Mouse (Mus musculus): ENCODE results near the gene Gm20388. TPM values are rescaled to one million over a fixed set of nuclear protein-coding genes. Genes with fewer than 3 reads are reported as not detected.
"Not testable (repeated sequence)": the region's sequence is repeated elsewhere in the genome, so short reads cannot be mapped to it uniquely, and the experiment has no call there.

The Gm20388 gene
- total RNA-seq, 2 experiments from 2014 or later = 18.6 TPM; not detected in 1

DNA sequence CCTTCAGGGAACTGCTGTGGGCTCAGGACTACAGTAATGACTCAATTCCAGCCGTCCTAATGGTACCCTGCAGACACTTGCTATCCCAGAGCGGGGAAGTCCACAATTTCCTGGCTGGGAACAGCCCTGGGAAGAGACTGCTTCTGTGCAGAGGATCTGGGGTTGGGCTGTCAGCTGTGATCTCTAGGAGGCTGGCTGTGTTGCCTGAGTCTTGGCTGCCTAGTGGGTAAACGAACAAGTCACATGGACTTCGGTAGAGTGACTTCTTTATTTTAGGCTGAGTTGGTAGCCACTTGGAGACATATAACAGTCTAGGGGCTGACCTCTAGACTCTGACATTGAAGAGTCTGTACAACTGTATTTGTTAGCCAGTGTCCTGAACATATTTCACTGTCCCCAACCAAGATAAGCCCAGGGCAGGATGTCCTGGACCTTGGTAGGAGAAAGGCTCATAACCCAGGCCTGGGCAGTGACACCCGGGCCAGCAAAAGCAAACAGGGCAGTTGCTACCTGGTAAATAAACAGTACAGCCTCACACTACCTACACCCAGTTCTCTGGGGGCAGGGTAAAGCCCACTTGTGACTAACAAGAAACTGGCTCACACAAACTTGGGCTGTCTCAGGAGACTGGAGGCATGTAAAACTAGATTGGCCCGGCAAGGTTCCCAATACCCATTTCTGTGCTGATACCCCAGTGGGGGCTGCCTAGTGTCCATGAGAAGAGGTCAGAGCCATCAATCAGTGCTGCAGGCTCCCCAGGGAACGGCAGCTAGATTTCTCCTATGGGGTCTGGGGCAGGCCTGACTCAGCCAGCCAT is 3331.7 kb downstream of the Gm20388 start:
- intact Hi-C loops (cut with DNase I) = no loop called here
- no peak for DNase-seq (ENCODE audit: low spot score in 2 of 2)

DNA sequence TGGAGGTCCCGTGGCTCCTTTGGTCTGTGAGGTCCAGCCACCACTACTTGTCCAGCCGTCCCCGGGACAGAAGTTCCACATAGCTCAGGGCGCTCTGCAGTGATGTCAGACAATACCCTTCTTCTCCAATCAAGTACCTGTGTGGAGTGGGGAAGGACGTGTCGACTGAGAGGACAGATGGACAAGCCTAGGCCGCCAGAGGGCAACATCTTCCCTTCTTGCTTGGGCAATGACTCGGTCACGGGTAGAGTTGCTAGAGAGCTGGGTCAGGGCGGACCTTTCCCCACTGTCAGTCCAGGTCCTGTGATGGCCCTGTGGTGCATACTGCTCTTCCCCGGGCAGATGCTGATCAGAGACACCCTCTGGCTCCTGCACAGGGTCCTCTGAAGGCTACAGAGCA is 3332.4 kb downstream of the Gm20388 start:
- DNase-seq (ENCODE audit: low spot score in 2 of 2) = no peak
- intact Hi-C loops (cut with DNase I) = no loop called here

DNA sequence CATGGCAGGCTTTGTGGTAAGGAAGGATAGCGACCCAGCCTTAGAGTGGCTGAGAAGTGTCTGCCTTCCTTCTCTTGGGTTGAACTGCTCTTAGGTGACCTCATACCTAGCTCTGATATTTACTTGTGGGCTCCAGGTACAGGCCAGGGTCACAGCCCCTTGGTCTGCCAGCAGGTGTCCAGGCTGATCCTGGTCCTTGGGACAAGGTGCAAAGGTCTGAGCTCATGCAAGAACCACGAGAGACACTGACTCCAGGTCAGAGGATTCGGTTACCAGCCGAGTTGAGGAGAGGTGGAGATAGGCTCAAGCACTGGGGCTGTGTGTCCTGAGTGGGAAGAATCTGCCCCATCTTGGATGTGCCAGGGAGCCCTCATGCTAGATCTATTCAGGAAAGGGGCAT is 3333.7 kb downstream of the Gm20388 start:
- DNase-seq (ENCODE audit: low spot score in 2 of 2) = no peak
- intact Hi-C loops (cut with DNase I) = no loop called here

DNA sequence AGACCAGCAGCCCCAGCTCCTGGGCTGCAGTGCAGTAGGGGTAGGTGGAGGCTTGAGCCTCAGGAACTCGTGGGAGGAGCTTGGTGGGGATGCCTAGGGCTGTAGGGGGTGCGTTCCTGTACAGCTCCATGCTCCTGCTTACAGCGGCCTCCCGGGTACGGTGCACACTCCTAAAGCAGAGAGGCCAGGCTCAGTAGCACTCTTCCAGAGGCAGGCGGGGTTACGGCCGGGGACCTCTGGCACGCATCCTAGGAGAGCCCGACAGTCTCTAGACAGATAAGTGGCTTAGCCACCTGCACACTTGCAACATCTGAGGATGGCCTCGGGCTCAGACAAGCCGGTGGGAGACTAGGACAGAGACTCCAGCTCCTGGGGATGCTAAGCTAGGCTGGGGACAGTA is 3334.9 kb downstream of the Gm20388 start:
- no peak for DNase-seq (ENCODE audit: low spot score in 2 of 2)
- intact Hi-C loops (cut with DNase I) = no loop called here

DNA sequence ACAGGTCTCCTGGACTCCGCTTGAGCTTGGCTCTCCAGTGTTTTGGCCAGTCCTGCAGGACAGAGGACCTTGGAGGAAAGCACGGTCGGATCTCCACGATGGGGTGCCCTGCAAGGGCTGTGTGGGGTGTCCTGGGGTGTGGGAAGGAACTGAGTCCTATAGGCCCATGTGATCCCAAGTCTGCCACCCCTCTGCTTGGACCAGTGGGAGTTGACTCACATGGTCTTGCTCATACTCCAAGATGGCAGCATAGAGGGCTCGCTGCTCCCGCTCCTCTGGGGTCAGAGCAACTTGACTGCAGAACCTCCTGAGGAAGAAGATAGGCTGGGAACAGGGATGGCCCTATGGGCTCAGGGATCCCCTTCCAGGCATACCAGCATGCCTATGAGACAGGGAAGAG is 3337.1 kb downstream of the Gm20388 start:
- DNase-seq (ENCODE audit: low spot score in 2 of 2) = no peak
- intact Hi-C loops (cut with DNase I) = no loop called here

DNA sequence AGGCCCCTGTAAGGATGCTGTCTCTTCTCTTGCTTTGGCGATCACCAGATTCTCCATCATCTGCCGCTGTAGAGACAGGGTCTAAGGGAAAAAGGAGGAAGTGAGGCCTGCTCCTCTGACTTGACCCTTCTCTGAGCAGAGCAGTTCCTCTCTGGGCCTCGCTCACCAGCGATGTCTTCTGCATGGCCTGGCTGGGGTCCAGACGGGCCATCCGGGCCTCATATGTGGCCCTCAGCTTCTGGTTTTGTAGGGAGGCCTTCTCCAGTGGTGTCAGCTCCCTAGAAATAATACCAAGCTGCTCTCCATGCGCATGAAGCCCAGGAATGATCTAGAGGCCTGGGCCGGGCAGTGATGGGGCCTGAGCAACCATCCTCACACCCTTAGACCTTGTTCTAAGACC is 3338.0 kb downstream of the Gm20388 start:
- DNase-seq (ENCODE audit: low spot score in 2 of 2) = no peak
- intact Hi-C loops (cut with DNase I) = no loop called here

DNA sequence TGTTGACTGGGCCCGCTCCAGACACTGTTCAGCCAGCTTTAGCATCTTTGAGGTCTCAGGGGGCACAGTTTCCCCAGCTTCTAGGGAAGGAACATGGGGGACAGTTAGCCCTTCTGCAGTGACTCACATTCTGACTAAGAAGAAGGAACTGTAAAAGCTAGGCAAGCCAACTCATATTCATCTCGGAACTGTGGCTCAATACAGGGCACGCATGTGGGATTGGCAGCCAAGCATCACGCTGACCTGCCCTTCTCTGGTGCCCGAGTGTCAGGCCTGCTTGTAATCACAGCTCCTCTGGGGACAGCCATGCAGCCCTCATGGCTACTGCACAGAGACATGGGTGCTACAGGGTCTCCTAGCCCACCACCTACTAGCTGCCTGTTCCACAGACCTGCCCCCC is 3340.3 kb downstream of the Gm20388 start:
- no peak for DNase-seq (ENCODE audit: low spot score in 2 of 2)
- intact Hi-C loops (cut with DNase I) = loop anchor here (5.0 kb wide), 1 partner anchor 121 kb away; the partner anchor contains the start of gene Tcf25

DNA sequence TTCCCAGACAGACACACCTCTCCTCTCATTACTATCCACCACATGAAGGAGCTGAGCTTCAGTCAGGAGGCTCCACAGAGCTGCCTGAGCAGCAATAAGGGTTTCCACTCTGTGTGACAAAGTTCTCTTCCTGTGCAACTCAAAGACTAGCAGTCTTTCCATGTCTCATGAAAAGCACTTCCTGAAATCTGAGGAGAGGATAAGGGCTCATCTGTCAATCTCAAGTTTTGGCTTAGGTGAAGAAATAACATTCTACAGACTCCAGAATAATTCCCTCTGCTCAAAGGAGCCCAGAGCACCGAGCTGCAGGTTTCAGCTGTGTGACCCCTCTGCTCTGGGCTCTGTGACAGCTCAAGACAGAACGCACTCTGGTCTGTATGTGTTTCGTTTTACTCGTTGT is 3342.3 kb downstream of the Gm20388 start:
- intact Hi-C loops (cut with DNase I) = loop anchor here (5.0 kb wide), 1 partner anchor 119 kb away; the partner anchor contains the start of gene Tcf25
- DNase-seq (ENCODE audit: low spot score in 2 of 2) = no peak

DNA sequence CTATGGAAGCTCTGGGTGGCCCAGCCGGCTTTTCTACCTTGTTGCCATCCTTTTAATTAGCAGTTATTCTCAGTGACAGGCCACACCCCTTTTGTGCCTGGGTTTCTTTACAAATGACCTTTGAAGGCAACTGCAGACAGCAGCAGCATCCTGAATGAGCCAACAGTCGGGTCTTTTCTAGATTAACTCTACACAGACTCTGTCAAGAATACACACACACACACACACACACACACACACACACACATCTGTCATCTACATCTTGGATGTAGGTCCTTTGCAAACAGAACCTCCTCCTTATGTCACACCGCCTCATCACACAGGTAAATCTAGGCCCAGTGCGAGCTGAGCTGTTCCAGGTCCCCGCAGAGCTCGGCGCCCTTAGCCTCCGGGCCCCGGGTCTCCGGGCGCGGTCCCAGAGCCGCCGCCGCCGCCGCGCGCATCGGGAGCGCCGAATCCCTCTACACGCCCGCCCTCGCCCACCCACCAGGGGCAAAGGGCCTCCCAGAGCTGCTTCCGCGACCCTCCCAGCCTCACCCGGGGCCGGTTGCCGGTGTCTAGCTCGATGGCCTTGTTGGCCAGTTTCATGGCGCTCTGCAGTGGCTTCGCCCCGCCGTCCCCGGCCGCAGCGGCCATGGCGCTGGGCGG is 3342.9 kb downstream of the Gm20388 start:
- intact Hi-C loops (cut with DNase I) = loop anchor here (5.0 kb wide), 1 partner anchor 119 kb away; the partner anchor contains the start of gene Tcf25
- DNase-seq (ENCODE audit: low spot score in 2 of 2) = peak in 1 of 2 experiments; percentile 30

DNA sequence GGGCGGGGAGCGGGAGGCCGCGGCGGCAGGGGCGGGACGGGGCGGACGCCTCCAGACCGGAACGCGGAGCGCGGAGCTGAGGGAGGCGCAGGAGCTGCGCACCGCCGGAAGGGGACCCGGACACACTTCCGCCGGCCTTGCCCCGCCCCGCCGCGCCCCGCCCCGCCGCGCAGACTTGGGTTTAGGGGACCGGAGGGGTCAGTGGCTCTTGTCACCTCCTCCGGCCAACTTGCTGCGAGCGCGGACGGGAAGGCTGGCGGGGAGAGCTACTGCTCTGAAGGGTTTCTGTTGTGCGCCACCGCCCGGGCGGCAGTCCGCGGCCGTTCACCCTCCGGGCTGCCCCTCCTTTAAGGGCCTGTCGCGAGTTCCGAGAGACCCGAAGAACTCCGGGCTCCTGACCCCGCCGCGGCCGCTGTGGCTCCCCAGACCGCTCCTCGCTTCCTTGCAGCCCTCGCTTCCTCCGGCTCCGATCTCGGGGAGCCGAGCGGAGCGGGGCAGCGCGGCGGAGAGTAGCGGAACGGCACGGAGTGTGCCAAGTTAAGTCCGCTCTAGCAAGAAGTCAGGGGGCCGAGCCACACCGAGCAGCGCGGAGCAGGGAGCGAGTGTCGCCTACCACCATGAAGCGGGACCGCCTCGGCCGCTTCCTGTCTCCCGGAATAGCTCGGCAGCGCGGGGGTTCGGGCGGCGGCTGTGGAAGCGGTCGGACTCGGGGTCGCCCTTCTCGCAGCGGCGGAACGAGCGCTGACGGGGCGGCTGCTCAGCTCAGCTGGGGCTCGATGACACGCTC is 3343.7 kb downstream of the Gm20388 start, which contains the start of the genes Zfp276 and Vps9d1:
TSS of gene Zfp276 (plus strand) at position 97 of the 787 bp plus-strand sequence.
TSS of gene Vps9d1 (minus strand) at position 250 of the 787 bp plus-strand sequence.
- intact Hi-C loops (cut with DNase I) = loop anchor here (5.0 kb wide), 1 partner anchor 118 kb away; the partner anchor contains the start of gene Tcf25
- DNase-seq (ENCODE audit: low spot score in 2 of 2) = peak; percentile 79 to 85

DNA sequence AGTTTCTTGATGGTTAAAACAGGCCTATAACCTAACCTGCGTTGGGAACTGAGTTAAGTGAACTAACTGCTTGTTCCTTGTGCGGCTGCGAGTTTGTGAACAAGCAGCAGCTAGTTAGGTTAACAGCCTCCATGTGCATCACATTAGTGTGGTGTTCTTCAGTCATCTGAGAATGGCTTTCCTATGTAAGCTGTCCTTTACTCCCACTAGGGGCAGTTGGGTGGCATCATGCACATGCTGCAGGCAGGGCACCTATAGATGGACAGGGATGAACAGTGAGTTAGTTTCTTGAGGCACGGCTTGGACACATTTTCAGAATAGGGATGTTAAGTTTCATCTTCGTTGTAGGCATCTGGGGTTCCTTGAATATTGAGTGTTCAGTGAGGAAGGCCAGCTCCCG is 3344.5 kb downstream of the Gm20388 start:
- intact Hi-C loops (cut with DNase I) = no loop called here
- DNase-seq (ENCODE audit: low spot score in 2 of 2) = no peak

DNA sequence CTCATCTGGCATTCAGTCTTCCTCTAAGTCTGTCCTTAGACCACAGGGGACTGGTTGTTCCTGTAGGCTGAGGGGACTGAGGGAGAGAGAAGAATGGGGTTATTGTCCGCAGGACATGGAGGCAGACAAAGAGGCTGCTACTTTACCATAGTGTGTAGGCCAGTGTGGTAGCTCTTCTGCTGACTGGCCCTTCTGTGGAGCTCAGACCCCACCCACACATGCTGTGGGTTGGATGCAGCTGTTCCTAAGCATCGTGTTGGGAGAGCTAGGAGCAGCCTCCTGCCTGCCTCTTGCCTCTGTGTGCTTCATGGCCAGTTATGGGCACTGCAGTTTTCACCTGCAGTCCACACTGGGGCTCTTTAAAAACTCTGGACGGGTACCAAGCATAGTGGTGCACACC is 3346.5 kb downstream of the Gm20388 start:
- intact Hi-C loops (cut with DNase I) = no loop called here
- peak; percentile 31 to 81 for DNase-seq (ENCODE audit: low spot score in 2 of 2)

DNA sequence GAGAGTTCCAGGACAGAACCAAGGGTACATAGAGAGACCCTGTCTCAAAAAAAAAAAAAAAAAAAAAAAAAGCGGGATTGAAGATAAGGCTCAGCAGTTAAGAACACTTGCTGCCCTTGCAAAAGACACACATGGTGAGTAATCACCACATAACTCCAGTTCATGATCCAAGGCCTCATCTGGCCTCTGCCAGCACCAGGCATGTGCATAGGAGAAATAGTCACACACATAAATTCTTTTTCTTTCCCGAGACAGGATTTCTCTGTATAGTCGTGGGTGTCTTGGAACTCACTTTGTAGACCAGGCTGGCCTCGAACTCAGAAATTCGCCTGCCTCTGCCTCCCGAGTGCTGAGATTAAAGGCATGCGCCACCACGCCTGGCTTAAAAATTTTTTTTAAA is 3347.0 kb downstream of the Gm20388 start:
- intact Hi-C loops (cut with DNase I); DNase-seq (ENCODE audit: low spot score in 2 of 2): not testable (repeated sequence)

DNA sequence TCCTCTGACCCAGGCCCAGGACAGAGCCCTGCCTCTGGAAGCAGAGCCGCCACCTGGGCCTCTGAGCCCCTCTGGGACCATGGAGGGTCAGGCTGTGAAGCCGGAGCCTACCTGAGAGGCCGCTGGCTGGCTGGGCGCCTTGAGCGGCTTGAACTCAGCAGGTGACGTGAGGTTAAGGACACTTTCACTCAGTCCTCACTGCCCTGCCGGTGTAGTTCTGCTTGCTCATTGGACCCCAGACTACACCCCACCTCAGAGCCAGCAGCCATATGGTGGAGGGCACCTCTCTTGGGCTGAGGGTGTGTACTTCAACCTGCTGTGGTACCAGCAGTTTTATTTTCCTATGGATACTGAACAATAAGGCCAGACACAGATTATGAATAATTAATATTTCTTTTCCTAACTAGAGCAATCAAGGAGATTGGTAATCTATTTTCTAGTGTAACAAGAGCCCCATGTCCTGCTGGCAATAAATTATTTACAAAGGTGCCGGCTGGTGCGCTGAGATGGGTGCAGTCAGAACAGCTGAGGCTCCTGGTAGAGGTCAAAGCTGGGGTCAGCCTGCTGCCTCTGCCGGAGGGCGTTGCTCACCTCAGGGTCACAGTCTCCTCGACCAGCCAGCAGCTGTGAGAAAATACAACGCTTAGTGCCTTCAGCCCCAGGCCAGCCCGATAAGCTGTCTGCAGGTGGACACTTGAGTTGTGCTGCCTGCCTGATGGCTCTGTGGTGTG is 3357.4 kb downstream of the Gm20388 start:
- no peak for DNase-seq (ENCODE audit: low spot score in 2 of 2)
- intact Hi-C loops (cut with DNase I) = no loop called here

DNA sequence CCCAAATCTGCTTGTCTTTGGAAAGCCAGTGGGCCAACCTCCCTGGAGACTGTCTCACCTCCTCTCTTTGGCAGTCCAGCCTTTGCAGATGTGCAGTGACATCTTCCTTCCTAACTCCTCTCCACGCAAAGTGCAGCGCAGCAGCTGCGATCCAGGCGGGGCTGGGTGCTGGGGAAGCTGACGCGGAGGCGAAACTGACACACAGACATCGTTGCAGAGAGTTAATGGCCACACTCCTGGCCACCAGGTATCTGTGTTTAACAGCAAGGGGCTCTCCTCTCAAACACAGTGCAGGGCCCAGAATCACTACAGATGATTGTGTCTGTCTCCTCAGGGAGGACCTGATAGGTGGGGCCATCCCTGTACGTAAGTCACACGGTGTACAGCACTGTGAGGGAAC is 3360.5 kb downstream of the Gm20388 start:
- no peak for DNase-seq (ENCODE audit: low spot score in 2 of 2)
- intact Hi-C loops (cut with DNase I) = no loop called here

DNA sequence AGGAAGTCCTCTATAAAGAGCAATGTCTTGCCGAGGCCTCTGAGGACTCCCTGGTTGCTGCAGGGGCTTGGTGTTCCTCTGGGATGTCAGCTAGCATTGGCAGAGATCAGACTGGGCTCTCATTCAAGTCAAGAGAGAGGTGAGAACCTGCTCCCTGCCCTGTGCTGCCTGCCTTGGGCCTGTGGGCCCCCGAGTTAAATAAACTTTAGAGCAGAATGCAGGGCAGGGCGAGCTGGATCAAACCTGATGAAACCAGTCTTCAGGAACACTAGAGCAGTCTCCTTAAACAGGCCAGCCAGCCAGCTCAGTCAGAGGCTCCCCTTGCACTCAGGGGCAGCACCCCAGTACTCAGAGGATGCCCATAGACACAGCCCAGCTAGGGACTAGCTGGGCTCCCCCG is 3361.3 kb downstream of the Gm20388 start:
- DNase-seq (ENCODE audit: low spot score in 2 of 2) = no peak
- intact Hi-C loops (cut with DNase I) = no loop called here

DNA sequence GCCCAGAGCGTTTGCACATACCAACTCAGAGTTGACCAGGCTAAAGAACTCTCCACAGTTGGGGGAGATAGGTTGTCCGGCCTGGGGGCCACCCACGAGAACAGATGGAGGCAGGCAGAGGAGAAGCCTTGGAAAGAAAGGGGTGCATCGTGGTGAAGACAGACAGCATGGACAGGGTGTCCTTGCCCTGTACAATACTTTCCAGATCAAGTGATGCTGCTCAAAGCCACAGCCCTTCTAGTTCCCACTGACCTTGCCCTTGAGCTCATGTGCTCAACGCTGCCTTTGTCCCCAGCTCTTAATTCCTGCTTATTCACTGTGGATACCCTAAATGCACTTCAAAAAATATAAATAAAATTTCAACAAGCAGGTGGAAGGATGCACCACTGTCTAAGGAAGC is 3363.8 kb downstream of the Gm20388 start:
- no peak for DNase-seq (ENCODE audit: low spot score in 2 of 2)
- intact Hi-C loops (cut with DNase I) = no loop called here

DNA sequence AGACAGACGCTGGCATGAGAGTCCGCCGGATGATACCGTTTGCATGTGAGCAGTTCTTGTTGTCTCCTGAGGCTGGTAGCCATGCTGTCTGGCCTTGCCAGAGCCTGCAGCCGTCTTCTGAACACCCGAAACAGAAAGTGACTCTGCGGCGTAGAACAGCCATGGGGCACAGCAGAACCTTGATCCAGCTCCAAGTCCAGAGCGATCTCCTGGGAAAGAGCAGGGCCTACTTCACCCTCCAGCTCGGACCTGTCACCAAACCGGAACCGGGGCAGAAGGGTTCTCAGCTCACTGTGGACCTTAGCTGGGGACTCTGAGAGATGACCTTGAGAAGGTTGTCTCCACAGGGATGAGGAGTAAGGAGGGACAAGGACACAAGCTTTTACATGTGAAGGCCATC is 3364.5 kb downstream of the Gm20388 start:
- intact Hi-C loops (cut with DNase I) = no loop called here

DNA sequence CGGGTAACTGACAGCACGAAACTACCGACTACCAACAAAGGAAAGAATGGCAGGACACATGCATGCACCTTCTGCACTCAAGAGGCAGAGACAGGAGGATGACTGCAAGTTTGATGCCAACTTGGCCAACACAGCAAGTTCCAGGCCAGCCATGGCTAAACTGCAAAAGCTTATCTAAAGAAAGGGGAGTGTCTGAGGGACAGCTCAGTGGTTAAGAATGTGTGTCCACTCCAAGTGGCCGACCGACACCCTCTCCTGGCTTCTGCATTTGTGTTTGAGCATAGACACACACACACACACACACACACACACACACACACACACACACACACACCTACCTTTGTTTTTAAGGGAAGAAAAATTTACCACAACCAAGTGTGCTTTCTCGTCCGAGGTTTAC is 3367.8 kb downstream of the Gm20388 start:
- intact Hi-C loops (cut with DNase I) = no loop called here
- no peak for DNase-seq (ENCODE audit: low spot score in 2 of 2)

More for the DNA sequence above, 3364.5 kb downstream of the Gm20388 start:
- DNase-seq (ENCODE audit: low spot score in 2 of 2) = no peak
